Mouse (Mus musculus): ENCODE measurements around the gene Gapt. TPM values are rescaled to one million over a fixed set of nuclear protein-coding genes. Genes with fewer than 3 reads are reported as not detected.
"Not testable (repeated sequence)": the region's sequence is repeated elsewhere in the genome, so short reads cannot be mapped to it uniquely, and the experiment has no call there.

The Gapt gene
- 0.14 TPM in 1 of 2 replicates, not detected in the other for polyA plus RNA-seq (2014; fragmentation: Nextera tagmentation; extraction: Ambion mirVana)

DNA sequence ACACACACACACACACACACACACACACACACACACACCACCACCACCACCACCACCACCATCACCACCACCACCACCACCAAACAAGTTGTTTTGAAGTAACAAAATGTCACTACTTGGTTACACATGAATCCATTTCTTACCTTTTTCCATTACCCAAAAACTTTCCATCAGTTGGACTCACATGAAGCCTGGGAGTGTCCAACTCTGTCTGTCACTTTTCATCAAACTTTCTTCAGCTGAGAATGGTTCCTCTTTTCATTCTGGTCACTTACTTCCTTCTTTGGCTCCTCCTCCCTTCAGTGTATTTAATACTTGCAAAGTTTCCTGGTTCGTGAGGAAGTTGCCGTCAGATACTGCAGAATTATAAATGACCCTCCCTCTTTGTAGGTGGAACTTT is at the start of gene Gapt:
Gapt (minus strand) TSS at position 259 of the 400 bp plus-strand sequence.
- Histone ChIP-seq H3K9ac (ENCODE audit: low read depth, low read length) (no peak within 1 kb of the TSS), H3K9me3 (ENCODE audit: control insufficient read depth, low read length) (no peaks in the 10 kb centered on the region), H3K36me3 (ENCODE audit: control insufficient read depth, insufficient read depth, low read length) (no peaks in the 10 kb centered on the region), H3K4me3 (ENCODE audit: low read length) (no peak within 1 kb of the TSS), H3K4me2 (replicated peaks; ENCODE audit: low read depth, low read length) (no peak within 1 kb of the TSS), H3K27ac (ENCODE audit: low read depth, low read length) (no peak within 1 kb of the TSS), H3K4me1 (ENCODE audit: control insufficient read depth, insufficient read depth, low read length) (no peaks in the 10 kb centered on the region), H3K27me3 (ENCODE audit: control insufficient read depth, insufficient read depth, low read length) (no peaks in the 10 kb centered on the region)
- WGBS: 77% methylated on average over 2 of the region's 2 CpGs
- ATAC-seq (ENCODE audit: low FRiP score, low TSS enrichment): no peak

DNA sequence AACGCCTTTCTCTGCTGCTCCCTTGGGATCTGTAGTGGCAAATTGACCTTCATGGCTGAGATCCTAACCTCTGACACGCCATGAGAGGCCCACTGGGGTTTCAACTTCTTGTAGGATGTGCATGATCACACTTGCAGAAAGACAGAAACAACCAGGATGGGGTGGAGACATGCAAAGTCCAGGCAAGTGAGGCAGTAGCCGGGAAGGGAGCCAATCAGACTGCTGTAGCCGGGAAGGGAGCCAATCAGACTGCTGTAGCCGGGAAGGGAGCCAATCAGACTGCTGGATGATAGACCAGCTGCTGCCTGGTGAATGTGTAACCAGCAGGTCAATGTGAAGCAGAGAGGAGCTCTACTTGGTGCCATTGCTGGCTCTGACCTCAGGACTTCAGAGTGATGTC is 49.2 kb upstream of the Gapt start:
- whole genome bisulfite sequencing: 57% methylated on average over 5 of the region's 5 CpGs
- no peaks in the 10 kb centered on the region for H3K9me3 ChIP-seq (ENCODE audit: control insufficient read depth, low read length)
- ATAC-seq (ENCODE audit: low FRiP score, low TSS enrichment): peak; percentile 96
- H3K27me3 ChIP-seq (ENCODE audit: control insufficient read depth, insufficient read depth, low read length): no peaks in the 10 kb centered on the region
- no peak overlapping the region for H3K27ac ChIP-seq (ENCODE audit: low read depth, low read length)
- H3K4me1 ChIP-seq (ENCODE audit: control insufficient read depth, insufficient read depth, low read length): no peaks in the 10 kb centered on the region
- 0 out of 2 replicates have a peak, but pooled peaks cover under 1% of the 10 kb centered on the region for H3K36me3 ChIP-seq (ENCODE audit: control insufficient read depth, insufficient read depth, low read length)
- no peak overlapping the region for H3K4me2 ChIP-seq (replicated peaks; ENCODE audit: low read depth, low read length)
- H3K4me3 ChIP-seq (ENCODE audit: low read length): no peak overlapping the region
- no peak overlapping the region for H3K9ac ChIP-seq (ENCODE audit: low read depth, low read length)

DNA sequence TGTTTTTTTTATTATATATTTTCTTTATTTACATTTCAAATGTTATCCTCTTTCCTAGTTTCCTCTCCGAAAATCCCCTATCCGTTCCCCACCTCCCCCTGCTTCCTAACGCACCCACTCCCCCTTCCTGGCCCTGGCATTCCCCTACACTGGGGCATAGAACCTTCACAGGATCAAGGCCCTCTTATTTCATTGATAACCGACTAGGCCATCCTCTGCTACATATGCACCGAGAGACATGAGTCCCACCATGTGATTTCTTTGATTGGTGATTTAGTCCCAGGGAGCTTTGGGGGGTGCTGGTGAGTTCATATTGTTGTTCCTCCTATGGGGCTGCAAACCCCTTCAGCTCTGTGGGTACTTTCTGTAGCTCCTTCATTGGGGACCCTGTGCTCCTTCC is 47.7 kb upstream of the Gapt start:
- not testable (repeated sequence) for H3K4me2 ChIP-seq (replicated peaks; ENCODE audit: low read depth, low read length); H3K27ac ChIP-seq (ENCODE audit: low read depth, low read length); H3K9me3 ChIP-seq (ENCODE audit: control insufficient read depth, low read length); H3K4me3 ChIP-seq (ENCODE audit: low read length); H3K4me1 ChIP-seq (ENCODE audit: control insufficient read depth, insufficient read depth, low read length); H3K9ac ChIP-seq (ENCODE audit: low read depth, low read length); H3K27me3 ChIP-seq (ENCODE audit: control insufficient read depth, insufficient read depth, low read length); ATAC-seq (ENCODE audit: low FRiP score, low TSS enrichment)
- H3K36me3 ChIP-seq (ENCODE audit: control insufficient read depth, insufficient read depth, low read length): peaks cover 14% of the 10 kb centered on the region
- WGBS: 80% methylated on average over 5 of the region's 5 CpGs

DNA sequence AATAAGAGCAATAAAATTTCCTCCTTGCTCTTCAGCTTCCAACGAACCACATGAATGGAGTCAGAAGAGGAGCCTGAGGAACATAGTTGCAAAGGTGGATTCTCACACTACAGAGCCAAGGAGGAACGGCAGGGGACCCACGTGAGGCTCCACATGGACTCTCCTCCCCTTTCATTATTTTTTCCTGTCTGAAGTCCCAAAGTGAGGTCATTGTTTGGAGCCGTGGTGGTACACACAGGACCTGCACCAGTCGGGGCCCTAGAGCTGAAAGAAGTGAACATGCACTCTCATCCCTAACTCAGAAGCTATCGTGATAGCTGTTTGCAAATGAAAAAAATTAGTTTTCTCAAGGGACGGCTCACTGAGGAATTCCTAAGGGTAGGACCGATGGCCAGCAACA is 47.1 kb upstream of the Gapt start:
- ATAC-seq (ENCODE audit: low FRiP score, low TSS enrichment): no peak
- H3K27ac ChIP-seq (ENCODE audit: low read depth, low read length): no peak overlapping the region
- no peaks in the 10 kb centered on the region for H3K4me1 ChIP-seq (ENCODE audit: control insufficient read depth, insufficient read depth, low read length)
- H3K4me3 ChIP-seq (ENCODE audit: low read length): no peak overlapping the region
- no peak overlapping the region for H3K9ac ChIP-seq (ENCODE audit: low read depth, low read length)
- no peaks in the 10 kb centered on the region for H3K27me3 ChIP-seq (ENCODE audit: control insufficient read depth, insufficient read depth, low read length)
- H3K4me2 ChIP-seq (replicated peaks; ENCODE audit: low read depth, low read length): no peak overlapping the region
- H3K36me3 ChIP-seq (ENCODE audit: control insufficient read depth, insufficient read depth, low read length): peaks cover 21% of the 10 kb centered on the region
- WGBS: 82% methylated on average over 8 of the region's 8 CpGs
- H3K9me3 ChIP-seq (ENCODE audit: control insufficient read depth, low read length): no peaks in the 10 kb centered on the region

DNA sequence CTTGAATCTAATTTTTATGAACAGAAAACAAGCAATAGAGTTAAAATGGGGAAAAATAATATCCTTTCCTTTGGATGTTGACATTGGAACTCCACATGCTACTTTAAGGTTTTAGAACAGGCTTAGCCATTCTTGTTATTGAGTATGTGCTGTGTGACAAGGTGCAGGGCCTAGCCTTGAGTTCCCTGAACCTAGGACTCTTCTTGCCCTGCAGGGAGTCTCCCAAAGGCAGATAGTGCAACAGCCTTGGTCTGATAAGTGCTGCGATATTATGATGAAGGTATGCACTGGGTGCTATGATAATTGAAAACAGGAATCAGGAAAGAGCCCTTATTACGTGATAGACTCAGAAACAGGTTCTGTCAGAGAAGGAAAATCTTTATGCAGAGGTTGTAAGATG is 44.9 kb upstream of the Gapt start:
- Histone ChIP-seq H3K4me1 (ENCODE audit: control insufficient read depth, insufficient read depth, low read length) (no peaks in the 10 kb centered on the region), H3K4me3 (ENCODE audit: low read length) (no peak overlapping the region), H3K27me3 (ENCODE audit: control insufficient read depth, insufficient read depth, low read length) (no peaks in the 10 kb centered on the region), H3K9me3 (ENCODE audit: control insufficient read depth, low read length) (no peaks in the 10 kb centered on the region), H3K27ac (ENCODE audit: low read depth, low read length) (no peak overlapping the region), H3K9ac (ENCODE audit: low read depth, low read length) (no peak overlapping the region), H3K4me2 (replicated peaks; ENCODE audit: low read depth, low read length) (no peak overlapping the region), H3K36me3 (ENCODE audit: control insufficient read depth, insufficient read depth, low read length) (peaks cover 37% of the 10 kb centered on the region)
- no peak for ATAC-seq (ENCODE audit: low FRiP score, low TSS enrichment)
- WGBS: 90% methylated on average over 2 of the region's 2 CpGs

DNA sequence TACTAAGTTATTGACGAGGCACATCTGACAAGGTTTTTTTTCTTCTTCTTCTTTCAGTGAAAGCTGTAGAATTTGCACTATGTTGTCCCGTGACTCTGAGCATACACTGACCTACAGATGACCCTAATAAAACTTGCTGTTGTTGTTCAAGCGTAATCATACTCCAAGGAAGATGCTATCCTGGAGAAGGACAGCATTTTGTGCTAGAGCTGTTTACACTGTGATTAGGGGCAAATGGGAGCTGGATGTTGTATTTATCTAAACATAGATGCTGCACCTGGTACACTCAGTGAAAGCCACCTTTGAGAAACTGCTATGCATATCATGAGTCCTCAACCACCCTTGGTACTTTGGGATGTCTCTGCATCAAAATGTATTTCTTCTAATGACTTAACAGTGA is 44.4 kb upstream of the Gapt start:
- Histone ChIP-seq H3K27me3 (ENCODE audit: control insufficient read depth, insufficient read depth, low read length) (no peaks in the 10 kb centered on the region), H3K9ac (ENCODE audit: low read depth, low read length) (no peak overlapping the region), H3K4me1 (ENCODE audit: control insufficient read depth, insufficient read depth, low read length) (no peaks in the 10 kb centered on the region), H3K36me3 (ENCODE audit: control insufficient read depth, insufficient read depth, low read length) (peaks cover 37% of the 10 kb centered on the region), H3K27ac (ENCODE audit: low read depth, low read length) (no peak overlapping the region), H3K4me2 (replicated peaks; ENCODE audit: low read depth, low read length) (no peak overlapping the region), H3K9me3 (ENCODE audit: control insufficient read depth, low read length) (no peaks in the 10 kb centered on the region), H3K4me3 (ENCODE audit: low read length) (no peak overlapping the region)
- no peak for ATAC-seq (ENCODE audit: low FRiP score, low TSS enrichment)
- 50% methylated on average over 3 of the region's 3 CpGs for WGBS

DNA sequence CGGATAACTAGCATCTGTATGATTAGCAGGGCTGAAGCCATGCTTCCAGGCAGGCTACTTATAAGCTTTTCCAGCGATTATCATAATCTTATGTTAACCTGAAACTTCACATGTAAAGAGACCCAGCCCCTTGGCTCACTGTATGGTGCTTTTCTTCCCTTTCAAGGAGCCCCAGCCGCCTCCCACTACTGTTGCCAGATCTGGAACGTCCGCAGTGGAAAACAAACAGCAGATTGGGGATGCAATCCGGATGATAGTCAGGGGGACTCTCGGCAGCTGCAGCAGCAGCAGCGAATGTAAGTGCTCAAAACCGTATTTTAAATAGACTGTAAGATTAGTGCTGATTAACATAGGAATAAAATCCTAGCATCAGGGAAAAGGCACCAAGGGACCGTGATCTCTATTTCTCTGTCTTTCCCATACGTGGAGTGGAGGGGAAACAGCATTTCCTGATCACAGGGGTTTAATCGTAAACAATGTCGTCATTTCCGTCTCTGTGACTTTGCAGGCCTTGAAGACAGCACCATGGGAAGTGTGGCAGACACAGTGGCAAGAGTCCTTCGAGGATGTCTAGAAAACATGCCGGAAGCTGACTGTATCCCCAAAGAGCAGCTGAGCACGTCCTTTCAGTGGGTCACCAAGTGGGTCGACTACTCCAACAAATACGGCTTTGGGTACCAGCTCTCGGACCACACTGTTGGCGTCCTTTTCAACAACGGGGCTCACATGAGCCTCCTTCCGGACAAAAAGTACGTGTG is 41.7 kb upstream of the Gapt start:
- H3K36me3 ChIP-seq (ENCODE audit: control insufficient read depth, insufficient read depth, low read length): peaks cover 37% of the 10 kb centered on the region
- WGBS: 75% methylated on average over 24 of the region's 24 CpGs

DNA sequence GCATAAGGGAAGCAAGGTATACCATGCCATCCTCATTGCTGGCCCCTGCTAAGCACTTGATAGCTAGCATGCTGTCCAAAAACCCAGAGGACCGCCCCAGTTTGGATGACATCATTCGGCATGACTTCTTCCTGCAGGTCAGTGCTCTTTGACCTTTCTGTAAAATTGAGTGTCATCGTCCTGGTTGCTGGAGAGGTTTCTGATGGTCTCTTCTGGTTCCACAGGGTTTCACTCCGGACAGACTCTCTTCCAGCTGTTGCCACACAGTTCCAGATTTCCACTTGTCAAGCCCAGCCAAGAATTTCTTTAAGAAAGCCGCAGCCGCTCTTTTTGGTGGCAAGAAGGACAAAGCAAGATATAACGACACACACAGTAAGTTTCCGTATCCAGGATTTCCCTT is 40.8 kb upstream of the Gapt start:
- no peaks in the 10 kb centered on the region for H3K27me3 ChIP-seq (ENCODE audit: control insufficient read depth, insufficient read depth, low read length)
- no peaks in the 10 kb centered on the region for H3K9me3 ChIP-seq (ENCODE audit: control insufficient read depth, low read length)
- H3K36me3 ChIP-seq (ENCODE audit: control insufficient read depth, insufficient read depth, low read length): peaks cover 37% of the 10 kb centered on the region
- H3K4me3 ChIP-seq (ENCODE audit: low read length): peak overlapping the region; percentile 7; the same call in 1 of the 2 replicates
- no peak for ATAC-seq (ENCODE audit: low FRiP score, low TSS enrichment)
- peak overlapping the region; percentile 21; the same call in 1 of the 2 replicates for H3K4me2 ChIP-seq (replicated peaks; ENCODE audit: low read depth, low read length)
- no peaks in the 10 kb centered on the region for H3K4me1 ChIP-seq (ENCODE audit: control insufficient read depth, insufficient read depth, low read length)
- WGBS: 86% methylated on average over 8 of the region's 8 CpGs
- no peak overlapping the region for H3K9ac ChIP-seq (ENCODE audit: low read depth, low read length)
- H3K27ac ChIP-seq (ENCODE audit: low read depth, low read length): no peak overlapping the region

More for the DNA sequence above, 41.7 kb upstream of the Gapt start:
- H3K4me2 ChIP-seq (replicated peaks; ENCODE audit: low read depth, low read length): peak overlapping the region; percentile 17; the same call in 1 of the 2 replicates
- no peak overlapping the region for H3K27ac ChIP-seq (ENCODE audit: low read depth, low read length)
- peak overlapping the region; percentile 6; the same call in 1 of the 2 replicates for H3K4me3 ChIP-seq (ENCODE audit: low read length)
- no peaks in the 10 kb centered on the region for H3K27me3 ChIP-seq (ENCODE audit: control insufficient read depth, insufficient read depth, low read length)
- no peaks in the 10 kb centered on the region for H3K9me3 ChIP-seq (ENCODE audit: control insufficient read depth, low read length)
- ATAC-seq (ENCODE audit: low FRiP score, low TSS enrichment): no peak
- no peaks in the 10 kb centered on the region for H3K4me1 ChIP-seq (ENCODE audit: control insufficient read depth, insufficient read depth, low read length)
- no peak overlapping the region; the same call in 1 of the 2 replicates for H3K9ac ChIP-seq (ENCODE audit: low read depth, low read length)

DNA sequence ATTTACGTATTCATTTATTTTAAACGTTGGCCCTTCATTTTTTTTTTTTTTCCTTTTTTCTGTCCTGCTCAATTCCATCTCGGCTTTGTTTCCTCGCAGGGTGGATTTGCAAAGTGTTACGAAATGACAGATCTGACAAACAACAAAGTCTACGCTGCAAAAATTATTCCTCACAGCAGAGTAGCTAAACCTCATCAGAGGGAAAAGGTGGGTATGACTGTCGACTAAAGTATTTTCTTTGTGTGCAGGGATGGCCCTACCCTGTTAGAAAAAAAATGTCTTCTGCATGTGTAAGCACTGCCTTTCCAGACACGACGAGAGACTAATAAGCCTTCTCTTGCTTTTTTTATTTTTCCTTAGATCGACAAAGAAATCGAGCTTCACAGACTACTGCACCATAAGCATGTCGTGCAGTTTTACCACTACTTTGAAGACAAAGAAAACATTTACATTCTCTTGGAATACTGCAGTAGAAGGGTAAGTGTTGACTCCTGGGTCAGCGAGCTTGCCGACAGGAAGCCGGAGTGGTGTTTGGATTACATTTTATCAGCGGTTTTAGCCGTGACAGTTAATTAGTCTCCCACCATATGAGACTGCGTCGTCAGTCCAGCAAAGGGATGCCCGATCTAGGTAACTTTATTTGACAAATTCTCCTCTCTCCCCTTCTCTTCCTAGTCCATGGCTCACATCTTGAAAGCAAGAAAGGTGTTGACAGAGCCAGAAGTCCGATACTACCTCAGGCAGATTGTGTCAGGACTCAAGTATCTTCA is 39.1 kb upstream of the Gapt start:
- H3K27ac ChIP-seq (ENCODE audit: low read depth, low read length): peak overlapping the region; percentile 83; the same call in 1 of the 2 replicates
- peaks cover 36% of the 10 kb centered on the region for H3K36me3 ChIP-seq (ENCODE audit: control insufficient read depth, insufficient read depth, low read length)
- H3K4me1 ChIP-seq (ENCODE audit: control insufficient read depth, insufficient read depth, low read length): no peaks in the 10 kb centered on the region
- H3K9me3 ChIP-seq (ENCODE audit: control insufficient read depth, low read length): no peaks in the 10 kb centered on the region
- peak overlapping the region; percentile 60; the same call in 1 of the 2 replicates for H3K9ac ChIP-seq (ENCODE audit: low read depth, low read length)
- ATAC-seq (ENCODE audit: low FRiP score, low TSS enrichment): no peak
- H3K27me3 ChIP-seq (ENCODE audit: control insufficient read depth, insufficient read depth, low read length): no peaks in the 10 kb centered on the region
- peak overlapping the region; percentile 94 for H3K4me2 ChIP-seq (replicated peaks; ENCODE audit: low read depth, low read length)
- WGBS: 4% methylated on average over 21 of the region's 21 CpGs
- peak overlapping the region; percentile 56 for H3K4me3 ChIP-seq (ENCODE audit: low read length)
